In genomic region chr5:142947460-142947859, GRCm38 (mm10) we compare ENCODE assay signal across 26 mouse cellular contexts. TPM values are rescaled to one million over a fixed set of nuclear protein-coding genes. Genes with fewer than 3 reads are reported as not detected.
DNase-seq lines count a peak whose midpoint lies in the region; ATAC-seq and TF ChIP-seq lines count a peak whose summit lies in the region.
"Had no signal": no experiment of that assay in that cellular context is flagged by ENCODE, and none has a peak within 500 bp of the region (broad histone marks: within the 10 kb centered on the region; RNA-seq: fewer than 3 reads in every experiment).

No protein-coding gene starts in this region.

- H3K27ac ChIP-seq in CH12.LX (ENCODE audit: insufficient read depth, low read depth) = 0 out of 2 replicates have a peak overlapping the region, but pooled peaks have one; percentile 19
- H3K27ac ChIP-seq in liver, embryonic 14.5 days = no peak overlapping the region
- H3K27ac ChIP-seq in liver, postnatal 0 days (ENCODE audit: low read depth) = no peak overlapping the region
- H3K27ac ChIP-seq in stomach, postnatal 0 days (replicated peaks) = no peak overlapping the region
- H3K27ac ChIP-seq: embryonic facial prominence, embryonic 12.5 days; embryonic facial prominence, embryonic 15.5 days; gastrocnemius, adult 2 months; hindbrain, embryonic 10.5 days; hindbrain, embryonic 13.5 days had no signal

- H3K9ac ChIP-seq in CH12.LX (ENCODE audit: insufficient read depth, low read depth) = no peak overlapping the region
- H3K9ac ChIP-seq in liver, embryonic 14.5 days (replicated peaks) = no peak overlapping the region
- no peak overlapping the region for H3K9ac ChIP-seq in liver, postnatal 0 days (replicated peaks)
- no peak overlapping the region for H3K9ac ChIP-seq in stomach, postnatal 0 days (ENCODE audit: low read length)
- H3K9ac ChIP-seq: embryonic facial prominence, embryonic 12.5 days; embryonic facial prominence, embryonic 15.5 days; forebrain, postnatal 0 days; hindbrain, embryonic 13.5 days had no signal

- intact Hi-C loops in left cerebral cortex, postnatal 14 days (cut with DNase I) = no loop called here

- no peaks in the 10 kb centered on the region for H3K27me3 ChIP-seq in CH12.LX (replicated peaks)
- no peaks in the 10 kb centered on the region for H3K27me3 ChIP-seq in liver, embryonic 14.5 days (ENCODE audit: control insufficient read depth, insufficient read depth, low read length)
- H3K27me3 ChIP-seq in liver, postnatal 0 days (ENCODE audit: insufficient read depth, low read length) = no peaks in the 10 kb centered on the region
- no peaks in the 10 kb centered on the region for H3K27me3 ChIP-seq in stomach, postnatal 0 days (ENCODE audit: control insufficient read depth, insufficient read depth, low read length)
- H3K27me3 ChIP-seq: embryonic facial prominence, embryonic 12.5 days; embryonic facial prominence, embryonic 15.5 days; hindbrain, embryonic 13.5 days; Patski had no signal

- dilution Hi-C loops in CH12.LX (cut with MboI; ENCODE audit: extremely low pct_ligation_motif_present, extremely low pct_unique_long_range_greater_than_20kb, low sequenced_read_pairs) = no loop called here

- no peaks in the 10 kb centered on the region for H3K9me3 ChIP-seq in CH12.LX (replicated peaks; ENCODE audit: low read length)
- H3K9me3 ChIP-seq in liver, embryonic 14.5 days (ENCODE audit: control insufficient read depth, low read length) = no peaks in the 10 kb centered on the region
- no peaks in the 10 kb centered on the region for H3K9me3 ChIP-seq in liver, postnatal 0 days (ENCODE audit: low read length)
- H3K9me3 ChIP-seq in stomach, postnatal 0 days (ENCODE audit: control insufficient read depth, low read length) = no peaks in the 10 kb centered on the region
- H3K9me3 ChIP-seq: embryonic facial prominence, embryonic 12.5 days; embryonic facial prominence, embryonic 15.5 days; G1E; hindbrain, embryonic 10.5 days; hindbrain, embryonic 13.5 days had no signal

- no peaks in the 10 kb centered on the region for H3K36me3 ChIP-seq in CH12.LX (replicated peaks in 1 of 2; ENCODE audit: control insufficient read depth in 1 of 2, insufficient read depth in 1 of 2, low read length in 1 of 2)
- no peaks in the 10 kb centered on the region for H3K36me3 ChIP-seq in liver, embryonic 14.5 days (replicated peaks; ENCODE audit: control insufficient read depth, insufficient read depth, low read depth)
- H3K36me3 ChIP-seq in liver, postnatal 0 days (replicated peaks; ENCODE audit: insufficient read depth, low read length) = no peaks in the 10 kb centered on the region
- no peaks in the 10 kb centered on the region for H3K36me3 ChIP-seq in stomach, postnatal 0 days (ENCODE audit: control insufficient read depth, insufficient read depth, low read length)
- H3K36me3 ChIP-seq: embryonic facial prominence, embryonic 12.5 days; embryonic facial prominence, embryonic 15.5 days; G1E; hindbrain, embryonic 10.5 days; hindbrain, embryonic 13.5 days had no signal

- no peak overlapping the region for H3K4me3 ChIP-seq in CH12.LX (replicated peaks in 1 of 3; ENCODE audit: low read depth in 2 of 3, low read length in 2 of 3, poor library complexity in 1 of 3)
- no peak overlapping the region for H3K4me3 ChIP-seq in liver, embryonic 14.5 days (ENCODE audit: insufficient read depth in 1 of 2, low read depth in 2 of 2, low read length in 2 of 2)
- H3K4me3 ChIP-seq in liver, postnatal 0 days (ENCODE audit: low read depth, low read length) = no peak overlapping the region
- no peak overlapping the region for H3K4me3 ChIP-seq in stomach, postnatal 0 days (ENCODE audit: low read depth, low read length)
- H3K4me3 ChIP-seq: embryonic facial prominence, embryonic 12.5 days; embryonic facial prominence, embryonic 15.5 days; gastrocnemius, adult 2 months; hindbrain, embryonic 10.5 days; hindbrain, embryonic 13.5 days had no signal

- peak; percentile 55 for ATAC-seq in liver, embryonic 14.5 days (ENCODE audit: insufficient read depth)
- ATAC-seq in liver, postnatal 0 days = peak; percentile 85
- no peak for ATAC-seq in stomach, postnatal 0 days (ENCODE audit: low FRiP score, low TSS enrichment)
- ATAC-seq: forebrain, embryonic 14.5 days; forebrain, postnatal 0 days; hindbrain, embryonic 16.5 days; Patski had no signal

- H3K4me1 ChIP-seq in CH12.LX (ENCODE audit: control insufficient read depth in 1 of 2, insufficient read depth in 2 of 2) = peaks cover 32 to 47% of the 10 kb centered on the region in 2 experiments
- H3K4me1 ChIP-seq in liver, embryonic 14.5 days (replicated peaks; ENCODE audit: control insufficient read depth in 2 of 2, insufficient read depth in 2 of 2, low read length in 1 of 2) = peaks cover 0 to 2% of the 10 kb centered on the region in 2 experiments; a peak in 1 of 4 replicates
- H3K4me1 ChIP-seq in liver, postnatal 0 days (ENCODE audit: insufficient read depth) = 0 out of 2 replicates have a peak, but pooled peaks cover 2% of the 10 kb centered on the region
- no peaks in the 10 kb centered on the region for H3K4me1 ChIP-seq in stomach, postnatal 0 days (replicated peaks; ENCODE audit: control insufficient read depth, insufficient read depth)
- H3K4me1 ChIP-seq: embryonic facial prominence, embryonic 15.5 days; hindbrain, embryonic 13.5 days had no signal

- 64% methylated on average over 7 of the region's 7 CpGs for WGBS in liver, embryonic 14.5 days (ENCODE audit: insufficient replicate concordance)
- WGBS in liver, postnatal 0 days (ENCODE audit: insufficient replicate concordance) = 56% methylated on average over 7 of the region's 7 CpGs
- 55% methylated on average over 7 of the region's 7 CpGs for WGBS in stomach, postnatal 0 days

- TF ChIP-seq EP300 in CH12.LX (IDR thresholded peaks at IDR 0.05; ENCODE audit: low read length) = peak; percentile 91
- TF ChIP-seq EP300 in liver, embryonic 14.5 days (IDR thresholded peaks at IDR 0.05; ENCODE audit: low read depth) = no peak
- TF ChIP-seq EP300 in liver, postnatal 0 days (IDR thresholded peaks at IDR 0.05; ENCODE audit: low read depth) = no peak
- TF ChIP-seq EP300 in stomach, postnatal 0 days (optimal IDR thresholded peaks at IDR 0.05) = no peak

- H3K79me2 ChIP-seq in CH12.LX (replicated peaks; ENCODE audit: control insufficient read depth, extremely low read depth, insufficient read depth, poor library complexity, severe bottlenecking) = no peaks in the 10 kb centered on the region

- TF ChIP-seq CTCF in CH12.LX (conservative IDR thresholded peaks at IDR 0.05 in 1 of 2, IDR thresholded peaks at IDR 0.05 in 1 of 2; ENCODE audit: low read depth in 2 of 2, low read length in 2 of 2) = no peak
- TF ChIP-seq CTCF in liver, embryonic 14.5 days (IDR thresholded peaks at IDR 0.05; ENCODE audit: low read depth) = no peak
- TF ChIP-seq CTCF in liver, postnatal 0 days (IDR thresholded peaks at IDR 0.05; ENCODE audit: low read depth) = no peak
- TF ChIP-seq CTCF in stomach, postnatal 0 days (IDR thresholded peaks at IDR 0.05; ENCODE audit: low read depth) = no peak

- TF ChIP-seq RAD21 in CH12.LX (IDR thresholded peaks at IDR 0.05; ENCODE audit: low read depth, low read length) = no peak

- in situ Hi-C loops in CH12.LX (cut with MboI; ENCODE audit: low pct_ligation_motif_present, low pct_unique_long_range_greater_than_20kb, low sequenced_read_pairs) = loop anchor here (25.0 kb wide), 1 partner anchor 340 kb away; the partner anchor contains the start of gene Zfp853

- H3K4me2 ChIP-seq in CH12.LX (ENCODE audit: insufficient read depth, low read depth, poor library complexity, severe bottlenecking) = peak overlapping the region; percentile 47
- H3K4me2 ChIP-seq in liver, embryonic 14.5 days (ENCODE audit: low read depth) = no peak overlapping the region
- no peak overlapping the region for H3K4me2 ChIP-seq in liver, postnatal 0 days (ENCODE audit: low read depth, low read length)
- H3K4me2 ChIP-seq in stomach, postnatal 0 days (replicated peaks; ENCODE audit: low read depth) = no peak overlapping the region
- H3K4me2 ChIP-seq: embryonic facial prominence, embryonic 12.5 days; embryonic facial prominence, embryonic 15.5 days; heart, embryonic 11.5 days; hindbrain, embryonic 13.5 days had no signal

- DNase-seq in A20 (ENCODE audit: low read depth, low spot score) (peak; percentile 47), CH12.LX (ENCODE audit: extremely low read depth) (peak; percentile 53)
- no peak for DNase-seq in liver, embryonic 14.5 days (ENCODE audit: low read depth in 3 of 3, low spot score in 3 of 3)
- DNase-seq in liver, postnatal 0 days = no peak
- DNase-seq in left cerebral cortex, adult 9 months (ENCODE audit: low spot score in 2 of 2) = no peak
- DNase-seq in stomach, postnatal 0 days (ENCODE audit: low spot score) = no peak
- DNase-seq in left cerebral cortex, postnatal 14 days (ENCODE audit: low spot score in 2 of 2) = no peak
- DNase-seq: adrenal gland, adult 2 months; adrenal gland, postnatal 14 days; cerebellum, adult 11 months; cerebellum, adult 2 months; cerebellum, adult 9-11 months; cerebellum, postnatal 25 days; forebrain, postnatal 0 days; gastrocnemius, adult 2 months; gastrocnemius, postnatal 14 days; heart, adult 11 months had no signal

- TF ChIP-seq POLR2A in CH12.LX (IDR thresholded peaks at IDR 0.05; ENCODE audit: low read depth, low read length) = no peak

RNA-seq across cellular contexts. Expression of gene Fscn1, which starts 12.7 kb away (rescaled TPM):
- total RNA-seq in CH12.LX (2012; rRNA removed) (51.7 and 65.3 TPM in 2 replicates), CH12.LX (2014; rRNA removed) (18.2 and 19.7 TPM in 2 replicates)
- polyA plus RNA-seq in CH12.LX (2012; ENCODE audit: insufficient read length, low read depth) = 70.4 and 75.7 TPM in 2 replicates
- 21.1 and 25.3 TPM in 2 replicates for polyA plus RNA-seq in liver, embryonic 14.5 days (2012; rRNA removed)
- 19.3 and 21.4 TPM in 2 replicates for polyA plus RNA-seq in liver, embryonic 14.5 days (2014; fragmentation: Nextera tagmentation; extraction: Ambion mirVana)
- polyA plus RNA-seq in liver, postnatal 0 days (2015; fragmentation: Nextera tagmentation; extraction: Ambion mirVana) = 6.9 and 7.3 TPM in 2 replicates
- polyA plus RNA-seq in stomach, postnatal 0 days (2015; fragmentation: Nextera tagmentation; extraction: Ambion mirVana) = 42.0 and 42.7 TPM in 2 replicates
- 100 to 1,000 TPM; 408 to 429 TPM for total RNA-seq in left cerebral cortex, postnatal 14 days (2021)
- total RNA-seq: G1E had no signal
- polyA plus RNA-seq: G1E had no signal

RNA-seq across cellular contexts. Expression of gene Actb, which starts 40.9 kb away (rescaled TPM):
- total RNA-seq in CH12.LX (2012; rRNA removed) = 4,756 and 5,246 TPM in 2 replicates
- 3,882 and 4,152 TPM in 2 replicates for total RNA-seq in CH12.LX (2014; rRNA removed)
- 3,023 and 5,048 TPM in 2 replicates for polyA plus RNA-seq in CH12.LX (2012; ENCODE audit: insufficient read length, low read depth)
- polyA plus RNA-seq in liver, embryonic 14.5 days (2012; rRNA removed) = 776 and 920 TPM in 2 replicates
- polyA plus RNA-seq in liver, embryonic 14.5 days (2014; fragmentation: Nextera tagmentation; extraction: Ambion mirVana) = 7,259 and 7,802 TPM in 2 replicates
- 6,710 and 7,738 TPM in 2 replicates for polyA plus RNA-seq in liver, postnatal 0 days (2015; fragmentation: Nextera tagmentation; extraction: Ambion mirVana)
- 14,823 and 16,187 TPM in 2 replicates for polyA plus RNA-seq in stomach, postnatal 0 days (2015; fragmentation: Nextera tagmentation; extraction: Ambion mirVana)
- 1,000 to 10,000 TPM; 3,011 to 3,018 TPM for total RNA-seq in left cerebral cortex, postnatal 14 days (2021)

RNA-seq across cellular contexts. Expression of gene Fbxl18, which starts 52.2 kb away (rescaled TPM):
- total RNA-seq in CH12.LX (2012; rRNA removed) (5.0 and 6.4 TPM in 2 replicates), CH12.LX (2014; rRNA removed) (2.3 and 3.7 TPM in 2 replicates)
- 5.0 and 5.5 TPM in 2 replicates for polyA plus RNA-seq in CH12.LX (2012; ENCODE audit: insufficient read length, low read depth)
- 1.9 and 2.2 TPM in 2 replicates for polyA plus RNA-seq in liver, embryonic 14.5 days (2012; rRNA removed)
- polyA plus RNA-seq in liver, embryonic 14.5 days (2014; fragmentation: Nextera tagmentation; extraction: Ambion mirVana) = 1.6 and 2.0 TPM in 2 replicates
- 1.8 and 3.2 TPM in 2 replicates for polyA plus RNA-seq in liver, postnatal 0 days (2015; fragmentation: Nextera tagmentation; extraction: Ambion mirVana)
- polyA plus RNA-seq in stomach, postnatal 0 days (2015; fragmentation: Nextera tagmentation; extraction: Ambion mirVana) = 5.0 and 5.3 TPM in 2 replicates
- total RNA-seq in left cerebral cortex, postnatal 14 days (2021) = 10 to 100 TPM; 34.2 to 34.4 TPM

Comparison
In these comparisons a context has a peak if more than half of its experiments do, and no peak if none do; other contexts are left out.
1. DNase-seq: peak in A20 (single experiment) and CH12.LX (single experiment); none in liver, embryonic 14.5 days (0 of 3), liver, postnatal 0 days (single experiment), left cerebral cortex, adult 9 months (0 of 2), stomach, postnatal 0 days (single experiment) and left cerebral cortex, postnatal 14 days (0 of 2).